Mouse (Mus musculus): ENCODE results near the gene Gga2.

Gene Gga2

DNA sequence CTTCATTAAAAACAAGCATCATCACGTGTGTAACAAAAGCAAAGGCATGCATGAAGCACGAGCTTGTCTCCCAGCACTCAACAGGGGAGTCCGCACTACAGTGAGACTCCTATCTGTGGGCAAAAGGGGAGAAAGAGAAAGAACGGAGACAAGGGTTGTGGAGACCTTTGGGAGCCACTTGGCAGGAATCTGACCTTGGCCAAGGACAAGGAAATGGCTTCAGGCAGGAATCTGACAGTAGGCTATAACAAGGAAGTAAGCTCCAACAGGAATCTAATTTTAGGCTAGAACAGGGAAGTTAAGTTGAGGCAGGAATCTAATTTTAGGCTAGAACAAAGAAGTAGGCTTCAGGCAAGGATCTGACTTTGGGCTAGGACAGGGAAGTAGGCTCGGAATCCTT lies 25.1 kb downstream of the Gga2 start:
- DNase-seq: no peak

DNA sequence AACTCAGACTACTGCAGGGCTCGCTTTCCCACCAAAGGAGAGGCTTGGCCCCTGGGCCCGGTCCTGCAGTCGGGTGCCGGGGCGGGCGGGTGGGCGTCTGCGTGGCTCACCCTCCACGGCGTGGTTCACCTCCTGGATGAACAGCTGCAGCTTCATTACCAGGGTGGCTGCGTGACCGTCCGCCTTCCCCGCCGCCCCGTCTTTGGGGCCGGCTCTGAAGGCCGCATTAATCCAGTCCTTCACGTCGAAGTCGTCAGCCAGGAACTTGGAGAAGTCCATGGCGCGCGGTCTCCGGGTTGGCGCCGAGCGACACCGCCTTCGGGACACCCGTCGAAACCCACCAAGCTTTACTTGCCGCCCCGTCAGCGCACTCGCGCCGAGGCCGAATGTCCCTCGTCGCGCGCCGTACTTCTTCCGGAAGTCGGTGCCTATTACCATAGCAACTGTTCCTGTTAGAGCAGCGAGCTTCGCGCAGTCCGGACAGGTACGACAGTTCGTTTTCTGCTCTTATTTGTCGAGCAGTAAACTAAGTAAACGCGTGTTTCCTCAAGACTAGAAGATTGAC lies 39.6 kb downstream of the Gga2 start, which contains the start of gene Cog7:
Gene Cog7, minus strand, starts transcription at position 405 of the 565 bp plus-strand sequence.
- DNase-seq: peak; percentile 93

DNA sequence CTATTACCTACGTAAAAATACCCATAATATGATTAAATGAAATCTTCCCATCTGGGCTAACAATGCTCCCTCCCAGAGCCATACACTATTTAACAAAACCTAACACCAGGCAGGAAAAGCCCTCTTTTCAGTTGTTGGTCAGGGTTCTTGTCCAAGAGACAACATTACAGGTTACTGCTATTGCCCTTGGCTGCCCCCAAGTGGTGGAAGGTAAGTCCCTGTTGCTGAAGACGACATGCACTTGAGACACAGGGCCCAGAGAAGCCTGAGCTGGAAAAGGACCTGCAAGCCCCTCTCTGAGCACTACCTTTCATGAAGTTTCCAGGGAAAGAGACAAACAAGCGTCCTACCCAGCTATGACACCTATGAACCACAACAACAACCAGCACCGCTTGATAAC lies 46.0 kb downstream of the Gga2 start:
- peak; percentile 60 for DNase-seq

DNA sequence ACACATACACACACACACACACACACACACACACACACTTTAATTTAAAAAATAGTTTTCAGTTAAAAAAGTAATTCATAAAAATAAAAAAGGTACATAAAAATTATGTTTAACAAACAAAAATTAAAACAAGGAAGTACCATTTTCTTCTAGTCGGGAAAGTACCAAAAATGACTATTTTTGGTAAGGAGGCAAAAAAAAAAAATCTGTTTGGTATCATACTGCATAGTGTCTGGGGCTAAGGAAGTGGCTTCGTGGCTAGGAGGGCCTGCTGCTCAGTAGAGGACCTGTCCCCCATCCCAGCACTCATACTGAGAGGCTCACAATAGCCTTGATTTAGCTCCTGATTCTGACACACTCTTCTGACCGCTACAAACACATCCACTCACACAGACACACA lies 49.3 kb downstream of the Gga2 start:
- no peak for DNase-seq

DNA sequence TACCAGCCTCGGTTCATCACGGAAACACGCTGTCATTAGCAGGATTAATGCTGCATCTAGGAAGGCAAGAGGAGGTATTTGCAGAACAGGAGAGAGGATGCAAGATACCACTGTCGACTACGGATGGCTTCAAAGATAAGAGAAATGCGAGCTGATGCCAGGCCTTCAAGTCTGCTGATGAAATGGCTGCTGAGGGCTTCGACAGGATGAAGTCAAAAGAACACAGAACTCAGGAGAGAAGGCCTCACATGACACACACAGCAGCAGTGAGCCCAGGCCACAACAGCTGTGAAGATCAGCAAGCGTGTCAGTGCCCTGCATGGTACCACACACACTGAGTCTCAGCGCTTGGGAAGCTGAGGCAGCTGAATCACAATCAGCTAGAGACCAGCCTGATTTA lies 50.8 kb downstream of the Gga2 start:
- no peak for DNase-seq

DNA sequence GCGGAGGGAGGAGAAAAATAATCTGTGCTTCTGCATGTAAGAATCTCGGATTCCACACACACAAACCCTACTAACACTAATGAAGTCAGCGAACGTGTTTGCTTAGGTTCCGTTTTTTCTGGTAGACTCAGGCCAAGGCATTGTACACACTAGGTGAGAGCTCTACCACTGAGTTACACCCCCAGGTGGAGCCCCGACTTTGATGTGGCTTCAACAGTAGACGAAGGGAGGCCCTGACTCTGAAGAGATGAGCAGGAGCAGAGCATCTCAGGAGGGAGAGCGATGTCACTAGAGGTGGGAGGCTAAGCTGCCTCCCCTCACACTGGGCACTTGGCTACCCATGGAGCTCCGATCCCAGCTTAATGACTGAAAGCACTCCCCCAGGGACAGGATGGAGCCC lies 52.2 kb downstream of the Gga2 start:
- DNase-seq: no peak

DNA sequence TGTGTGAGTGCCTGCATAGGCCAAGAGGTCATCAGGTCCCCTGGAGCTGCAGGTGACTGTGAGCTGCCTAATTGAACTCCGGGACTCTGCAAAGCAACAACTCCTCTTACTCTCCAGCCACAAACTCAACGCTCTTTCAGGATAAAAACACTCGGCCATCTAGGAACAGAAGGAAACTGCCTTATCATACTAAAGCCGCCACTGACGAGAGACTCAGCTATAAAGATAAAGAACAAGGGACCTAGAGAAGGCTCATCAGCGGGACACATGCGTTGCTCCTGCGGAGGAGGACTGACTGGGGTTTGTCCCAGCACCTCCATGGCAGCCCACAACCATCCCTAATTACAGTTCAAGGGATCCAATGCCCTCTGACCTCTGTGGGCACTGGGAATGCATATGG lies 52.8 kb downstream of the Gga2 start:
- no peak for DNase-seq

DNA sequence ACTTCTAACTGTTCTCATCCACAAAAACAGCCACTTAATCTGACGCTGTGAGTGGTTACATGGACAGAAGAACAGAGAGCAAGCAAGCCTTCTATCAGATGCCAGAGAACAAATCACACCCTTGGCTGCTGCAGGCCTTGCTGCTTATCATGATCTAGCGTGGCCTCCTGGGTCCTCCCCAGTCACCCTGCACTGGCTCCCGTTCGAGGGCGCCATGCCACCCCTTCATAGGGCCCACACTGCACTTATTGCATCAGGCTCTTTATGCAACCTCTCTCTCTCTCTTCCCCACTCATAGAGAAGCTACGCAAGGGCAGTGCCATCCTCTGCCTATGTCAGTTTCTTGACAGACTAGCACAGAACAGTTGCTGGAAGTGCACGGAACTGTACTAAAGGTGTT lies 54.9 kb downstream of the Gga2 start:
- DNase-seq: no peak

DNA sequence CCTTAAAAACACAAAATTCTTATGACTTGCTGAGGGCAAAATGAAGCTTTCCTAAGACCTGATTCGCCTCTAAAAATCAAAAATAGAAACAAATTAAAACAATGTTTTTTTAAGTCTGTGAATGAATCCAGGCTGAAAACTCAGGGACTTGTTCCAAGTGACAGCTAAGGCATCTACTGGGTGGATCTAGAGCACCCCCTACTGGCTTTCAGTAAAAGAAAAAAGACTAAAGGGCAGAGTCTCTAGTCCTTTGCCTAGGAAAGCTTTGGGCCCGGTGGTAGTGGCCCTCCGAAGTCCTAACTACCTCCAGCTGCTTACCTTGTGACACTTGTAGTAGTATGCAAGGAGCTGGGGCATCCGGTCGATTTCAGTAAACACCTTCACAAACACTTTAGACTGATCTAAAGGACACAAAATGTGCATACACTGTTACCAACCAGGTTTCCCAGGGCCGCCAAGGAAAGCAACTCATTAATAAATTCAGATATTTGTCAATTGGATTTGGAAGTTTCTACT lies 57.1 kb downstream of the Gga2 start:
- peak; percentile 76 for DNase-seq

DNA sequence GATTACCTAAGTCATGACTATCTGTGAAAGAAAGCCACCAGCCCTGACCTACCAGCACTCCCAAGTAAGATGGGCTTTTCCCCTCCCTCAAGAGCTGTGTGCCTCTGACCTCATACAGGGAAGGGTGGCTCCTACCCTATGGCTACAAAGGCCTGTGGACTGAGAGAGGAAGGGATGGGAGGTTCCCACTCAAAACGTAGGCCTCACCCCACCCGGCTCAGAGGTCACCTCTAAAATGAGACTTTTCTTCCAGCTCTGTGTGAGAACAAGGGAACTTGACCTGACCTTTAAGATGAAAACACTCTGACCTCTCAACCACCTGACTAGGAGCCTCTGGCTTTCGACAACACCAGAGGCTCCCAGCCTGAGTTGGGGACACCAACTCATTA lies 58.5 kb downstream of the Gga2 start:
- DNase-seq: no peak

DNA sequence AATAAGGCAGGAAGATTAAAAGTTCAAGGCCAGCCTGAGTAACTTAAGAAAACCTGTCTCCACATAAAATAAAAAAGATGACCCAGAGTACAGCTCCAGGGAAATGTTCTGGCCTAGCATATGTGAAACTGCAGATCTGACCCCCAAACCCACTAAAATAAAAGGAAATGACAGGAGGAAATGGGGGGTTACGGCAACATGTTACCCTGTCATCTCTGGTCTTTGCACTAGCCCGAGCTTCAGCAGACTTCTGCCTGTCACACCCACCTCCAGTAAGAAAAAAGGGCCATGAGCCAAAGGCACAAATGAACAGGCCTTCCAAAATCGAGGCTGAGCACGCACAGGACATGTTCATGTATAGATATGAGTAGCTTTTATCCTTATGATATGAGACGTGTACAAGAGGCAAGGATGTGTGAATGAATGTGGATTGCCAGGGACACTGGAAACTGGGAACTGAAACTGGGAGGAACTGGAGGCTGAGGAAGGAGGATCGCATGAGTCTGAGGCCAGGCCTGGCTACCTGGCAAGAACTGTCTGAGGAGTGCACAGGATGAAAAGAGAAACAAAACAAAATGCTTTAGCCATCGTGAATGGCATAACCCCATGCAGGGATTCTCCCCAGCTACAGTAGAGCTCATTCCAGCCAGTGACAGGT lies 59.0 kb downstream of the Gga2 start:
- DNase-seq: no peak

DNA sequence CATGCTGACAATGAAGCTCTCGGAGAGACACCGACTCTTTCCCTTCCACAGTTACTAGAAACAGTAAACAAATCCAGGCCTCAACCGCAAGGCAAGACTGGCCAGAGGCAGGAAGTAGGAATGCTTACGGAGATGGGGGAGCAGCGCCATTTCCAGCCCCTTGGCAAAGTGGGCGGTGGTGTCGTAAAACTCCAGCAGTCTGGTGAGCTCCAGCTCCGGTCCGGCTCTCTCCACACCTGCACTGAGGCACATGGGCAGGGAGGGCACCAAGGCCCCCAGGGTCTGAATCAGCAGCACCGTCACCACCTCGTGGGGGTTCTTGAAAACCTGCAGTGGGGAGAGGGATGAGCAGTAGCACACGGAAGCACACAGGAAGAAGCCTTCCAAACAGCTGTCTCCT lies 65.2 kb downstream of the Gga2 start:
- DNase-seq: no peak

DNA sequence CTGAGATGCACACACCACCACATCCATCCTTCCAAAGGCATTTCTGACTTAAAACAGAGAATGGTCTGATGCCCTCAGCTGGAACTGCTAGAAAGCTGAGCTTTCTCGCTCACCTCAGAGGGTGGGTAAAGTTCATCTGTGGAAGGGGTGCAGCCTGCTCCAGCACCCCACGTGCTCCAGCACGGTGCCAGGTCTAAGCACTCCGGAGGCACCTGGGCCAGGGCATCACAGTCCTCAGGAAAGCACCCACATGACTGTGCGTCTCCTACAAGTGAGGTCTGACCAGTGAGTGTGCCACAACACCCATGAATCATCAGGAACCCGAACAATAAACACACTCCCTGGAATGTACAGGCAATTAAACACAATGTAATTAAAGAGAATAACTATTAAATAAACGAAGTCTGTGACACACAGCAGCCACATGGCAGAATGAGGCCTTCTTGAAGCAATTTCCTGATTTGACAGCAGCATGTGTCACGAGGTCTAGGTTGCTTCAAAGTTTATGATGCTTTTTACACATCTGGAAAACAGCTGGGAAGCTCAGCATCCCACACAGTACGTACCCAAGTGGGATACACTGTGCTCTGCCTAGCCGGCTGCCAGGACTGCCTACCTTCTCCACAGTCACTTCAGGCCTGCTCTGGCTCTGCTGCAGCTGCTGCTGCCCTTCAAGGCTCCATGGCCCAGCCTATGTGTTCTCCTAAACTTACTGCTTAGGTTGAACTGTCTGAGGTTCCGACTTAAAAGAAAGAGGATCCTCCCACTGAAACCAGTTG lies 65.9 kb downstream of the Gga2 start:
- DNase-seq: no peak

DNA sequence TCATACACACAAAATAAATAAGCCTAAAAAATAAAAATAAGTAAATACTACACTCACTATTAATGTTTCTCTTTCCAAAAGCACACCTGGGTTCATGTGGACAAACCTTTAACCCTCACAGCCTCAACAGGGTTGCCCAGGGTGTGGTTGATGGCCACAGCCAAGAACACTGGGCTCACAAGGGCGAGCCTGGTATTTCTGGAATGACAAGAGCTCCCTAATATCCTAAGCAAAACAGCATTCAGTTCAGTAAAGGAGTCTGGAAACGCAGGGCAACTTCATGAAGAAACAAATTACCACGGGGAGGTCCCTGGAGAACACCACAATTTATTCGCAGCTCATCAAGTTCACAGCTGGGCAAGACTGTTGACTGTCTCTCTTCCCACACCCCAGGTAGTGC lies 73.5 kb downstream of the Gga2 start:
- no peak for DNase-seq

DNA sequence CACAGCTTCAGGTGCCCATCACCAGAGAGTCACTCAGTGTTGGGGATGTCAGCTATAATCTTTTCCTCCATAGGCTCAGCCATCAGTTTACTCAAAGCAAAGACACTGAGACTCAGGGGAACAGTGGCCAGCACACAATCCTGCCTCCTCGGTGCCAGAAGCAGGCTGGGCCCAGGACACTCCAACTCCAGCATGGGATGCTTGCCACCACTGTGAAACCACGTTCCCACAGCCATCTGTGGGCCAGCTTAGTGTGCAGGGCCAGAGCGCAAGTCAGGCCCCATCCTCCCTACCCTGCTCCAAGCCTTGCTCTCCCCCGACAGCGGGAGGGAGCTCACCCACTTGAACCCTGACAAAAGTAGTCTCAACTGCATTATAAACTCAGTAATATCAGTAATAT lies 74.8 kb downstream of the Gga2 start:
- no peak for DNase-seq

DNA sequence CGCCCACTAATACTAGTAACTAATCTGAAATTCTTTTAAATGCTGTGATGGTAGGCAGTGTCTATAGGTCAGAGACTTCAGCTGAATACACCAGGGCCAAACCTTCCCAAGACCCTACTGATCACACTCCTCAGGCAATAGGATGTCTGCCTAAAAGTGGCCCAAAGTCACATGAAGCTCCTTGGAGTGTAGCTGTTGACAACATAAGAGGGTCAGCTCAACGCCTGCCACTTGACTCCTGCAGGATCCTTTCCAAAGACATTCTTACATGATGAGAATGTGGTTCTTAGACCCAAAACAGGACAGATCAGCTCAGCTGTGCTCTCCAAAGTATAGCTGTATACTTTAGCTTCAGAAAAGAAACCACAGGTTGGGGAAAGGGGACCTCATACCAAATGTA lies 78.7 kb downstream of the Gga2 start:
- DNase-seq: no peak

DNA sequence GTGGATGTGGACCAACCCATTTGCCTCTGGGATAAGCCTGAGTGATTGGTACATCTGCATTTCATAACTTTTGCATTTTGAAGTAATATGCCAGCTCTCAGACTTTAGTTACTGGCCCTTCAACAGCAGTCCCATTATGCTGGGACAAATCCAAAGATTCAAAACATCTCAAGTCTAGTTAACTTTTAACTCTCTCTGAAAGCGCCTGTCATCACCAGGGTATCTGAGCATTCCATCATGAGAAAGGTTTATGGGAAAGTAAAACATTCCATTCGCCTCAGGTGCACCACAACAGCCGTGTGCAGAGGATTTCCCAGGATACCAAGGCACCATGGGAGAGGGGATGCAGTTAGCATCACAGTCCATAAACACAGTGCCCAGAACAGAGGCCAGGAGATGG lies 79.4 kb downstream of the Gga2 start:
- DNase-seq: peak; percentile 59

DNA sequence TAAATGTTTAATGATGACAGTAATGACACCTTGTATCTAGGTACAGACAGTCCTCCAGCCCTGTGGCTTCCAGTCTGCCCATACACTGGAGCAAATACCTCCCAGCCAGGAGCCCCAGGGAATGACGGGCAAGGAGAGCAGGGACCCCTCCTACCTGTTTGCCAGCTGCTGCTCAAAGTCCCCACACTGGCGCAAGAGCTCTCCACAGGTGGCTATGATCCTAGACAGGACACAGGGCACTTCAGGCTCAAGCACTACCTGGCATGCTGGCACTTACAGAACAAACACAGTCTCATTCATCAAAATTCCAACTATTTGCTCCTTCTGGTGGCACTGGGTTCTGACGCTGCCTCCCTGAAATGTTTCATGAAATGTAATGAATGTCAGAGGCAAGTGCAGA lies 80.0 kb downstream of the Gga2 start:
- DNase-seq: peak; percentile 31

DNA sequence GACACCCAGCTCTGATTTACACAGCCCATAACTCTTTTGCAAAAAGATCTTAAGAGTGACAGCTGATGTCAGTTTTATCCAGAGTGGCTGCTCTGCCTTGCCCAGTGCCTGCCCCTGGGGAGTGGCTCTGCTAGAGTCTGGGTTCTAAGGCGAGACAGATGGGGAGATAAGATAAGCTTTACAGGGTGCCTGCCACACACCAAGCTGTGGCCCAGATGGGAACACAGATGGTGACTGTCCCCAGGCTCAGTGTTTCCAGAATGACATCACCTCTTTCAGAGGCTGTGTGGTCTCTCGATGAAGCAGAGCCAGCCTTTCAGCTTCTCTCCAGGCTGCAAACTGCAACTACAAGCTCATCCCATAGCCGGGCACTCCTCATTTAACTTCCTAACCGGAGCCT lies 81.3 kb downstream of the Gga2 start:
- DNase-seq: no peak

DNA sequence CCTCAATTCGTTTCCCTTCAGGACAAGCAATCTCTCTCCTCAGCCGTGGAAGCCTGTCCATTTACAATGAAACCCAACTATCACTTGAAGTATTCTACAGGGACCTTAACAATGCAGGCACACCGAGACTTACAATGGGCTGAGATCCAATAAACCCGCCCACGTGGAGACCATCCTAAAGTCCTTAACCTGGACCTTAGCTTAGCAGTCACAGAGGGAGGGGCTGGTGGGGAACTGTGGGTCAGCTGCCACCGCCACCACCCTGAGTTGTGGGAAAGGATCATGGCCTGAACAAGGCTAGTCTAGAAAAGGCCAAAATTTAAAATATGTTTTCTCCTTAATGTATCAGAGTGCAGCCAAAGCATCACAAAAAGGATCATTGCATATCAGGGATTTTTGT lies 81.8 kb downstream of the Gga2 start:
- DNase-seq: no peak

DNA sequence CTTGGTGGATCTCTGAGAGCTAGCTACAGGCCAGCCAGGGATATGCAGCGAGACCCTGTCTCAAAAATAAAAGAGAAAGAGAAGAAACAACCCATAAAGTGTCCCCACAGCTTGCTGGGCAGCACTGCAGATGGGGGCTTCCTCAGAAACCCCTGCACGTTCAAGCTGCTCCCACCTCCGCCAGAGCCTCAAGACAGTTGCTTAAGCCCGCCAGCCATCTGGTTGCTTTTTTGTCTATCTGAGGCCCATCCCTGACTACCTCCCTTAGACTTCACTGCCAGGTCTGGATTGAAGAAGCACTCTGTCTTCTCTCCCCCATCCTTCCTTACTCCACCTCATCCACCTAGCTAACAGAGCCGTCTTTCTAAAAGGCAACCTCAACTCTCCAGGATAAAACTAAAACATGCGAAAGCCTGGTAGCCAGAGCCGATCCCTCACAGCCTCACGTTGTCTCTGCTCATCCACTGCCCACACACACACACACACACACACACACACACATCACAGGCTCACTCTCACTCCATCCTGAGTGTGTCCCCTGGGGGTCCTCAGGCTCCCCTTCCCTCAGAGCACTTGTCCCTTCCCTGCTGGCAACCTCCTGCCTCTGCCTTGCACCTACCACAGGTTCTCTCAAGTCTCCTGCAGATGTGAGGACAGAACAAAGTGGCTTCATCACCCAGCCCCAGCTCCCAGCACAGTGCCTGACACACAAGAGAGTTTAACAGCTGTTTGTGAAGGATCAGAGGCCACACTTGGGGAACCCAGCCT lies 82.7 kb downstream of the Gga2 start:
- no peak for DNase-seq

DNA sequence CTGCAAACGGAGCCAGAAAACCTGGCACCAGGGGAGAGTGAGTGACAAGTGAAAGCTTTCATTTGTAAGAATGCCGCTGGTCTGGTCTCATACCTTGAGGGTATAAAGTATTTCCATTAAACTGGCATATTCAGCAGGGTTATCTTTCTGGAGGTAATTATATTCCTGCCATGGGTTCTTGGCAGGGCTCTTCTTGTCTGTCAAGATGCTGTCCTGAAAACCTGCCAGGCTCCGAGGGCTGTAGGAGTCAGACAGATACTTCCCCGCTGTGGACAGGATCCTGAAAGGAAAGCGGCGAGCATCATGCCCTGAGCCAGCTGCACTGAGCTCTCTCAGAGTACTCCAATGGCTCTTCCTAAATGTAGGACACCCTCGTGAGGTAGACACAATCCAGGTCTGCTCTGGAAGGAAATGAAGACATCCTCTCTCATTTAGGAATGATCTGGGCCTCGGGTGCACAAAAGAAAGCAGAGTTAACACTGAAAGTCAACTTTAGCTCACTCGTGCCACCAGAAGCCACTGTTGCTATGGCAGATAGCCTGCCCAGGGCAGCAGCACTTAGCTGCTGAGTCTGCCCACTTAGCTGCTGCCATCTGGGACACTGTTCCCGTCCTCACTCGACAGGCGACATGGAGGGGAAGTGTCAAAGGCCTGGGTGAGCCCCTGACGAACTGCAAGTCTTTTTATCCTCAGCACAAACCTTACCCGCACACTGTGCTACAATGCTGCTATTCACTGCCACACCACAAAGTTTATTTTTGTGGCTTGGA lies 84.0 kb downstream of the Gga2 start:
- no peak for DNase-seq
